In the genomic region with DNA sequence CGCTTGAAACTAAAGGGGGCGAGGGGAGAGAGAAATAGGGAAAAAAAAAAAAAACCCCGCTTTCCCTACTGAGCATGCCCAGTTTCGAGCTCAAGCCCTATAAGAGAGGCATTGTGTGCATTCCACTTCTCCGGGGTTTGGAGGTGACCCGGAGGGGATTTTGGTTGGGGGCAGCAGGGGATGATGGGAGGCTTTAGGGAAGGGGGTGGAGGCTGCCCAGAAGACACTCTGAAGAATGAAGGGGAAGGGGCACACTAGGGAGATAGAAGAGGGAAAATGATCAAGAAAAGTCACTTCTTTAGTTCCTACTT, we compare ENCODE assay signal across 10 mouse cellular contexts. TPM values are rescaled to one million over a fixed set of nuclear protein-coding genes. Genes with fewer than 3 reads are reported as not detected.
DNase-seq lines count a peak whose midpoint lies in the region; ATAC-seq lines count a peak whose summit lies in the region.
"Had no signal": no experiment of that assay in that cellular context is flagged by ENCODE, and none has a peak within 500 bp of the region (broad histone marks: within the 10 kb centered on the region; RNA-seq: fewer than 3 reads in every experiment).

No protein-coding gene starts in this region.

- H3K36me3 ChIP-seq in limb, embryonic 12.5 days: no peaks in the 10 kb centered on the region
- no peaks in the 10 kb centered on the region for H3K36me3 ChIP-seq in stomach, embryonic 15.5 days

- H3K4me3 ChIP-seq in limb, embryonic 12.5 days (replicated peaks): no peak overlapping the region; the same call in 1 of the 2 replicates
- no peak overlapping the region for H3K4me3 ChIP-seq in stomach, embryonic 15.5 days (replicated peaks)

- no peak overlapping the region for H3K27ac ChIP-seq in limb, embryonic 12.5 days
- no peak overlapping the region for H3K27ac ChIP-seq in stomach, embryonic 15.5 days
- H3K27ac ChIP-seq: macrophage had no signal

- peaks cover 4% of the 10 kb centered on the region; the same call in 1 of the 2 replicates for H3K27me3 ChIP-seq in limb, embryonic 12.5 days
- no peaks in the 10 kb centered on the region for H3K27me3 ChIP-seq in stomach, embryonic 15.5 days (replicated peaks)

- H3K9me3 ChIP-seq in limb, embryonic 12.5 days: no peaks in the 10 kb centered on the region
- no peaks in the 10 kb centered on the region for H3K9me3 ChIP-seq in stomach, embryonic 15.5 days

- no peak overlapping the region for H3K9ac ChIP-seq in limb, embryonic 12.5 days (replicated peaks)
- H3K9ac ChIP-seq in stomach, embryonic 15.5 days: no peak overlapping the region

- peak overlapping the region; percentile 72 for H3K4me2 ChIP-seq in limb, embryonic 12.5 days
- H3K4me2 ChIP-seq in stomach, embryonic 15.5 days: peak overlapping the region; percentile 69; the same call in 1 of the 2 replicates

- 13% methylated on average over 6 of the region's 6 CpGs for WGBS in limb, embryonic 12.5 days
- 12% methylated on average over 6 of the region's 6 CpGs for WGBS in stomach, embryonic 15.5 days

- ATAC-seq in limb, embryonic 12.5 days (ENCODE audit: insufficient number of reproducible peaks, insufficient read depth, low FRiP score, low TSS enrichment, low read depth): no peak
- no peak for ATAC-seq in stomach, embryonic 15.5 days (ENCODE audit: insufficient read depth, low FRiP score, low read depth)

- peak; percentile 19 for DNase-seq in cerebellum, adult 11-12 months
- DNase-seq in cerebellum, adult 9-10 months: no peak
- DNase-seq in right cerebral cortex, postnatal 10 days (ENCODE audit: low spot score in 2 of 2): peak; percentile 22 to 23
- no peak for DNase-seq in right cerebral cortex, postnatal 25 days
- no peak for DNase-seq in adrenal gland, adult 18-20 months (ENCODE audit: low spot score in 2 of 2)
- no peak for DNase-seq in frontal cortex, postnatal 10 days (ENCODE audit: low spot score in 2 of 2)

- no peaks in the 10 kb centered on the region for H3K4me1 ChIP-seq in limb, embryonic 12.5 days (replicated peaks)
- no peaks in the 10 kb centered on the region for H3K4me1 ChIP-seq in stomach, embryonic 15.5 days

RNA-seq across cellular contexts. Expression of a gene that starts 1.1 kb away (rescaled TPM):
- polyA plus RNA-seq in limb, embryonic 12.5 days (2016; fragmentation: Nextera tagmentation; extraction: Ambion mirVana): 1.3 TPM in 2 replicates
- 2.6 and 3.2 TPM in 2 replicates for polyA plus RNA-seq in stomach, embryonic 15.5 days (2015; fragmentation: Nextera tagmentation; extraction: Ambion mirVana)
- under 1 TPM; 0.13 TPM for total RNA-seq in adrenal gland, adult 18-20 months (2021)
- polyA plus RNA-seq: macrophage; spleen, adult 2 months had no signal

Comparison
In these comparisons a context has a peak if more than half of its experiments do, and no peak if none do; other contexts are left out.
1. DNase-seq: peak in cerebellum, adult 11-12 months (single experiment) and right cerebral cortex, postnatal 10 days (2 of 2); none in cerebellum, adult 9-10 months (single experiment), right cerebral cortex, postnatal 25 days (single experiment), adrenal gland, adult 18-20 months (0 of 2) and frontal cortex, postnatal 10 days (0 of 2).